Mouse (Mus musculus) midbrain, postnatal 0 days (tissue): ENCODE data around the gene Otof. TPM values are rescaled to one million over a fixed set of nuclear protein-coding genes. Genes with fewer than 3 reads are reported as not detected.

Source experiments
- ATAC-seq: fragments of 200-750 bp; cut with Nextera tagmentation; 2 replicates; pipeline ENCODE4 v1.8.0; 2017; ENCODE audit warnings: moderate number of reproducible peaks, mild to moderate bottlenecking, moderate TSS enrichment, moderate library complexity; ENCODE audit not compliant: low FRiP score
- DNase-seq: peaks from one replicate; pipeline ENCODE4 v3.0.0-alpha.2; 2015; ENCODE audit warnings: low spot score
- H3K27ac ChIP-seq: fragments of 300-500 bp; sonication (generic); 2 replicates; pipeline ENCODE4 v1.5.1; 2014; ENCODE audit warnings: low read depth, mild to moderate bottlenecking, low read length, mixed read lengths
- H3K27me3 ChIP-seq: fragments of 300-500 bp; sonication (generic); 2 replicates; pipeline ENCODE4 v1.6.1; 2014; ENCODE audit warnings: low read length, control low read depth, mixed read lengths; ENCODE audit not compliant: insufficient read depth
- H3K36me3 ChIP-seq: fragments of 300-500 bp; sonication (generic); 2 replicates; pipeline ENCODE4 v1.6.1; 2014; ENCODE audit warnings: low read length, control low read depth, mixed read lengths; ENCODE audit not compliant: insufficient read depth
- H3K4me1 ChIP-seq: fragments of 300-500 bp; sonication (generic); 2 replicates; pipeline ENCODE4 v1.6.1; 2014; ENCODE audit warnings: mild to moderate bottlenecking, control low read depth, antibody characterized with exemption, low read length, mixed read lengths; ENCODE audit not compliant: insufficient read depth
- H3K4me2 ChIP-seq: fragments of 300-500 bp; sonication (generic); 2 replicates; pipeline ENCODE4 v1.6.1; 2014; ENCODE audit warnings: low read depth, mild to moderate bottlenecking, low read length, mixed read lengths; ENCODE audit not compliant: poor library complexity, severe bottlenecking
- H3K4me3 ChIP-seq: fragments of 300-500 bp; sonication (generic); 2 replicates; pipeline ENCODE4 v1.5.1; 2014; ENCODE audit warnings: low read depth, mild to moderate bottlenecking, low read length, moderate library complexity
- H3K9ac ChIP-seq: fragments of 300-500 bp; sonication (generic); replicated peaks from 2 replicates; pipeline ENCODE4 v1.6.1; 2014; ENCODE audit warnings: mild to moderate bottlenecking, low read length, moderate library complexity, mixed read lengths; ENCODE audit not compliant: poor library complexity, severe bottlenecking
- H3K9me3 ChIP-seq: fragments of 300-500 bp; sonication (generic); 2 replicates; pipeline ENCODE4 v1.6.1; 2016; ENCODE audit warnings: low read length, control low read depth
- CTCF ChIP-seq: IDR thresholded peaks from 2 replicates; pipeline ENCODE4 v1.5.1; 2016; ENCODE audit warnings: antibody characterized with exemption, mild to moderate bottlenecking
- WGBS: fragments of 180-500 bp; shearing (Covaris S2); extraction: QIAGEN DNeasy Blood & Tissue Kit; methylation state at CpG from one replicate; pipeline ENCODE4 v1.1.7; 2014; 5-methylcytosine and 5-hydroxymethylcytosine counted together
- polyA plus RNA-seq: library from polyadenylated mRNA; unstranded; fragments of >200 nt; fragmentation: Nextera tagmentation; extraction: Ambion mirVana; gene quantifications from 2 replicates; pipeline ENCODE4 v1.2.1, GENCODE M21; 2015
- total RNA-seq: library from RNA; depleted of rRNA; stranded (reverse); fragments of >200 nt; gene quantifications from 2 replicates; pipeline ENCODE4 v1.2.3, GENCODE M21; 2014; rRNA removed

Otof gene
- total and polyA plus RNA-seq, 2 experiments from 2014 or later = 4.9 to 6.1 TPM

GRCm38 (mm10) chr5:30340815-30341214 is 120.9 kb downstream of the Otof start:
- Histone ChIP-seq H3K9me3 (no peaks in the 10 kb centered on the region), H3K4me1 (no peaks in the 10 kb centered on the region), H3K27me3 (0 out of 2 replicates have a peak, but pooled peaks cover 4% of the 10 kb centered on the region), H3K4me3 (no peak overlapping the region), H3K36me3 (no peaks in the 10 kb centered on the region), H3K4me2 (no peak overlapping the region), H3K27ac (no peak overlapping the region), H3K9ac (no peak overlapping the region)
- DNase-seq (peak; percentile 12), ATAC-seq (no peak)
- TF ChIP-seq CTCF = no peak
- 86% methylated on average over 5 of the region's 5 CpGs for WGBS

Other genes with a start within 250 kb of the Otof start
- gene Selenoi, start 229.4 kb downstream of the Otof start, total RNA-seq = 99.1 and 113 TPM in 2 replicates
- 24.3 and 26.8 TPM in 2 replicates for gene Selenoi, start 229.4 kb downstream of the Otof start, polyA plus RNA-seq
- 5.9 and 7.6 TPM in 2 replicates for gene Drc1, start 180.5 kb downstream of the Otof start, total RNA-seq
- 10.2 and 11.2 TPM in 2 replicates for gene Drc1, start 180.5 kb downstream of the Otof start, polyA plus RNA-seq
- 1.4 and 1.6 TPM in 2 replicates for gene 1700001C02Rik, start 4.1 kb upstream of the Otof start, total RNA-seq
- 2.9 and 3.4 TPM in 2 replicates for gene 1700001C02Rik, start 4.1 kb upstream of the Otof start, polyA plus RNA-seq
- gene Cib4, start 83.9 kb upstream of the Otof start, total RNA-seq = not detected in 2 replicates
- not detected in 2 replicates for gene Cib4, start 83.9 kb upstream of the Otof start, polyA plus RNA-seq
- gene Kcnk3, start 126.2 kb upstream of the Otof start, total RNA-seq = 18.8 and 21.8 TPM in 2 replicates
- gene Kcnk3, start 126.2 kb upstream of the Otof start, polyA plus RNA-seq = 12.2 and 12.3 TPM in 2 replicates
- 62.5 and 65.3 TPM in 2 replicates for gene Slc35f6, start 186.0 kb upstream of the Otof start, total RNA-seq
- gene Slc35f6, start 186.0 kb upstream of the Otof start, polyA plus RNA-seq = 25.1 and 30.9 TPM in 2 replicates
- 8.9 and 9.4 TPM in 2 replicates for gene Cenpa, start 204.8 kb upstream of the Otof start, total RNA-seq
- gene Cenpa, start 204.8 kb upstream of the Otof start, polyA plus RNA-seq = 19.6 and 22.6 TPM in 2 replicates
- gene Dpysl5, start 249.6 kb upstream of the Otof start, total RNA-seq = 334 and 374 TPM in 2 replicates
- gene Dpysl5, start 249.6 kb upstream of the Otof start, polyA plus RNA-seq = 232 and 234 TPM in 2 replicates